Mouse (Mus musculus) layer of hippocampus, postnatal 10 days (tissue): ENCODE data around the gene Ebf4. TPM values are rescaled to one million over a fixed set of nuclear protein-coding genes. Genes with fewer than 3 reads are reported as not detected.

Source experiments
- DNase-seq, 2 experiments: peaks; one replicate each; pipeline ENCODE4 v3.0.0; 2021; ENCODE audit warnings: low spot score in 2 of 2
- long read RNA-seq: library from polyadenylated mRNA; stranded (forward); transcript quantifications from one replicate; pipeline ENCODE4 v2.0.0, GENCODE M21; 2023
- total RNA-seq, 2 experiments: library from RNA; stranded (reverse); gene quantifications; 2 replicates each; pipeline ENCODE4 v1.2.3; 2021

Ebf4 gene
- 10 to 100 TPM; 15.6 to 16.2 TPM for total RNA-seq
- long read RNA-seq, partial matches to known transcripts: 2 of 16 reads
- long read RNA-seq, other reads (novel, unspliced or antisense): 10 of 16 reads

DNA sequence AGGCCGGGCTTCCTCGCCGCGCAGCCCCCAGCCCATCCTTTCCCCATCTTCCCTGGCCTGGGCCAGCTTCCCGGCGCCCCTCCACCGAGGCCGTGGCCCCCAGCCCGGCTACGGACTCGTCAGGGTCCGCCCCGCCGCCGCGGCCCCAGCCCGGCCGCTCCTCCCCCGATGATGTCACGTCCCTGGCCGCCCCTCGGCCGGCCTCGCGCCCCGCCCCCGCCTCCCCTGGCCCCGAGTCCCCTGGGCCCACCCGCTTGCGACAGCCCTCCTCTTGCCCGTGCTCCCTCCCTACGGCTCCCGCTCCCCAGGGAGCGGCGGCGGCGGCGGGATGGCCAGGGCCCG, at the start of gene Ebf4:
Gene Ebf4, plus strand, starts transcription at position 234 of the 342 bp plus-strand sequence.
- DNase-seq: peak; percentile 54 to 69

DNA sequence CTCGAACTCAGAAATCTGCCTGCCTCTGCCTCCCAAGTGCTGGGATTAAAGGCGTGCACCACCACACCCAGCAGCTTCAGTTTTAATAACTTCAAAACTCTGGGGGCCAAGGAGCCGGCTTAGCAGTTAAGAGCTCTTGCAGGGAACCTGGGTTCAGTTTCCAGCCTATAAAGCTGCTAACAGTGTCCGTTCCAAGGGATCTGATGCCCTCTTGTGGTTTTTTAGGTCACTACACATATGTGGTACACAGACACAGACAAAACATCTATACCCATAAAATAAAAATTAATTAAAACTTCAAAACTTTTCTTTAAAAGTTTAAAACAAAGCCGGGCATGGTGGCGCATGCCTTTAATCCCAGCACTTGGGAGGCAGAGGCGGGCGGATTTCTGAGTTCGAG, 48.1 kb upstream of the Ebf4 start:
- peak; percentile 16 to 33 for DNase-seq

DNA sequence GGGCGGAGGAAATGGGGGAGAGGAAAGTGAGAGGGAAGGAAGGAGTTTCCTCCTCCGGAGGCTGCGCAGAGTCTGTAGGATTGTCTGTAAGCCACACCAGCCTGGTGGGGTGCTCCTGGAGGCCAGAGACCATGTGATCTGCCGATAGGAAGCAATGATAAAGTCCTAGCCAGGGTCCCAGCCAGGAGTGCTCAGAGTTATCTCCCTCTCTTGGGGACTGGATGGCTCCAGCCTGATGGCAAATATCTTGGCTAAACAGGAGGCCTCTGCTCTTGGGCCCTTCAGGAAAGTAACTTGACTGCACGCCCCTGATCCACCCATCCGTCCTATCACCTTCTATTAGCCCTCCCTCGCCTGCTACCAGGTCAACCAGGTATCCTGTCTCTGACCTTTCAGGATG, 46.7 kb upstream of the Ebf4 start:
- no peak for DNase-seq

DNA sequence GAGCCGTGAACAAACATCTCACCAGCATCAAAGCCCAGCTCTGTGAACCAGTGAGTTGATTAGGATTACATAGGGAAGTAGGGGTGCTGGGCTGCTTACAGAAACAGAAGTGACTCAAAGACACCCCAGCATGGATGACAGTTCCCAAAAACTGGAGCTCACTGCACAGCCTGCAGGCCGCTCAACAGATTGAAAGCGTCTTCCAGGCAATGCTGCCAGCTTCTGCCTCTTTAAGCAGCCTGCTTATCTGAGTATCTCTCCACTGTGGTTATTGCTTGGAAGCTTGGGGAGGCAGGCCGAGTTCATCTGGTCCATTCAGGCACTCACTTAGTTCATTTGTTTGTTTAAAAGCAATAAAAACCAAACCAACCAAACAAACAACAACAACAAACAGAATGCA, 38.2 kb upstream of the Ebf4 start:
- DNase-seq: no peak

- DNase-seq: no peak
These were observed 34.1 kb upstream of the Ebf4 start for GRCm38 (mm10) chr2:130260822-130261221.

DNA sequence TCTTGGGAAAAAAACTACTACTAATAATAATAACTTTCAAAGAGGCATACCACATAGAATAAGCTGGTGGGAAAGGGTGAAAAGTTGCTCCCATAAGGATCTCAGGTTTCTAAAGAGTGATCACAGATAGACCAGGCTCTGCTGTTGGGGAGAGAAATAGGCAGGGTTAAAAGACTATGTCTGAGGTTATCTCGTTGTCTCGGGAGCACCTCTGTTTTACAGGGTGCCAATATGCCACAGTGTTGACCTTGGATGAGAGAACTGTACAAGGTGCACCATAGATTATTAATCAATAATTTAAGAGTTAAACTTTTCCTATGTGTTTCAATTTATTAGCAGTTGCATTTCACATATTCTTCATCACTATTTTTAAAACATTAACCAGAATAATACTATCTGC, 33.1 kb upstream of the Ebf4 start:
- DNase-seq: no peak

DNA sequence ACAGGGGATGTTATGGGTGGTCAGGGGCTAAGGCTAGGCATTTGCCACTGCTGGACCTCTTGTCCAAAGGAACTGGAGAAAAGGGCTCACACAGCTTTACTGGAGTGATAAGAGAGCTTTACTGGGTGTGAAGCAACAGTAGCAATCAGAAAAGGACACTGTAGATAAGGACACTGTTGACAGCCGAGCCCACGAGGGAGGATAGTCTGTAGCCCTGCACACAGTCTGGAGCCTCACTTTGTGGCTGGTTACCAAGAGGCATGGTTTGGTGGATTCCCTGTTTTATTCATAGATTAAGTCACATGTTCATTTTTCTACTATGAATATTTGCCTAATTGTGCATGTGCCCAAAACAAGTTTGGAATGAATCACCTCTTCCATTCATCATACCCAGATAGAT, 32.6 kb upstream of the Ebf4 start:
- DNase-seq: no peak

DNA sequence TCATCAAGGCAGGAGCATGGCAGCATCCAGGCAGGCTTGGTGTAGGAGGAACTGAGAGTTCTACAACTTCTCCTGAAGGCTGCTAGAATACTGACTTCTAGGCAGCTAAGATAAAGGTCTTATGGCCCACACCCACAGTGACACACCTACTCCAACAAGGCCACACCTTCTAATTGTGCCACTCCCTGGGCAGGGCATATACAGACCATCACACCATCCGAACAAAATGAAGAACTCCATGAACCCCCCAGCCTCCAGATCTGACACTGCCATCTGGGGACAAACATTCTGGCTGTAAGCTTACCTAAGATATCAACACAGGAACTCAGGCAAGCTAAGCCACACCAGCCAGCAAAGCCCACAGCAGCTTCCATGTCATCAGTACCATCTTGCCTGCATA, 29.4 kb upstream of the Ebf4 start:
- DNase-seq: no peak

DNA sequence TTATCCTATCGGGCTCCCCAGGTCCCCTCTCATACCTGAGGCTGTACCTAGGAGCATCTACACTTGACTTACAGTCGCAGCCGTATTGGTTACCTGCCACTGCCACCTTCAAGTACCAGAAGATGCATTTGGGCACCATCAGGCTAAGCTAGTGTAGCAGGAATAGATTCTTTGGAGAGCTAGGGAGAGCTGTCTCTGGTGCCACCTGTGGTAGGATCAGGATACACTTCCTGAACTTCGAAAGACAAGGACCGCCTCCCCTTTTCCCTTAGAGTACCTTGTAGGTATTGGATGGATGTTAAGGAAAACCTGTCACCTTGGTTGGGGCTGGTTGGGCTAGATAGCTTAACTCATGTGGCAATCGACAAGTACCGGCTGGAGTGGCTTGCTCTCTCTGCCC, 26.9 kb upstream of the Ebf4 start:
- DNase-seq: no peak

GRCm38 (mm10) chr2:130273732-130274131, 21.2 kb upstream of the Ebf4 start:
- DNase-seq: peak in 1 of 2 experiments; percentile 54

DNA sequence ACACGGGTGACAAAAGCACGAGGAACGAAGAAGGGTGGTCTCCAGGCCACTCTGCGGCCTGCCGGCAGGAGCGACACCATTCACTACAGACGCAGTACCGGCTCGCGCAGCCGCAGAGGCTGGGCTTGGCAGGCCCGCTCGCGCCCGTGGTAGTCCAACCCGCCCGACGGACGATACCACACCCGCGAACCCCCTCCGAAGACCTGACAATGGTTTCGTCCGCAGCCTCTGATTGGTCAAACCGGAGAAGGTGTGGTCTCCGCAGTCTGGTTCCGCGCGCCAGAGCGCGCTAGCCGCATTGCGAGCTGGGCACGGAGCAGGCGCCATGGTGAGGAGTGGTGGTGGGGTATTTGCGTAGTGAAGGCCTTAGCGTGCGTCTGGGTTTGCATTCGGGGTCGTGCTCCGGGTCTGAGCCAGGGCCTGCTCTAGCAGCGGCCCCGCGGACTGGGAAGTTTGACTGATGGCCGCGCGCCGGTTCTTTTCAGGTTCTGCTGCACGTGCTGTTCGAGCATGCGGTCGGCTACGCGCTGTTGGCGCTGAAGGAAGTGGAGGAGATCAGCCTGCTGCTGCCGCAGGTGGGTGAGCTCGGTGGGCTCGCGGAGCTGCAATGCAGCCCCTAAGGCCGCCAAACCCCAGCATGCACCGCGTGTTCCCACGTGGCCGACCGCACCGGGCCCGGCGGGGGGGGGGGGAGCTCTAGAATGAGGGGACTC, 20.7 kb upstream of the Ebf4 start, which contains the start of gene Nop56:
Gene Nop56, plus strand, starts transcription at position 282 of the 713 bp plus-strand sequence.
- peak; percentile 100 for DNase-seq

GRCm38 (mm10) chr2:130274862-130275261, 20.1 kb upstream of the Ebf4 start:
- DNase-seq: no peak

DNA sequence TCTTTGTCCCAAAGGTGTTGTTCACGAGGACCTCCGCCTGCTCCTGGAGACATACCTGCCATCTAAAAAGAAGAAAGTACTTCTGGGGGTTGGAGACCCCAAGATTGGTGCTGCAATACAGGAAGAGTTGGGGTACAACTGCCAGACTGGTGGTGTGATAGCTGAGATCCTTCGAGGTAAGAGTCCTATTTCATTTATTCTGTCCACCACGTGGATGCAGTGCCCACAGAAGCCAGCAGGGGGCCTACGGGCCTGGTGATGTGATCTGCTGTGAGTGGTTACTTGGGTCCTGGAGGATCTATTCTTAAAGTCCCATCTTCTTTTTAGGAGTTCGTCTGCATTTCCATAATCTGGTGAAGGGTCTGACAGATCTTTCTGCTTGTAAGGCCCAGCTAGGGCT, 19.3 kb upstream of the Ebf4 start:
- DNase-seq: peak; percentile 73 to 76

GRCm38 (mm10) chr2:130279600-130280091, 15.3 kb upstream of the Ebf4 start:
- DNase-seq: no peak

DNA sequence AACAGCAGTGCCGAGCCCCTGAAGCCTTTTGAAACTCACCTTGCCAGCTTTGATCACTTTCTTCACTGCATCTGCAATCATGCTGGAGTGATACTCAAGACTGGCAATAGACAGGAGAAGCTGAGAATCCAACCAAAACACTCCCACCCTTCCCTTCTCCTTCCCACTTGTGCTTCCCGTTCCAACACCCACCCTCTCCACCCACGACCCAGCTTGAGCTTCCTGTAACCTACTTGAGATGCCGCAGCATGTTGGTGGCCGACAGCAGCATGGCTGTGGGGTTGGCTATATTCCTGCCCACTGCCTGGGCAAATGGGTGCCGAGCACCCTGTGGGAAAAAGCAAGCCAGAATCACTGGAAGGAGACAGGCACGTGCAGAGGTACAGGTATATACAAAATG, 14.7 kb upstream of the Ebf4 start:
- no peak for DNase-seq

- peak; percentile 53 to 72 for DNase-seq
These were observed 14.2 kb upstream of the Ebf4 start for GRCm38 (mm10) chr2:130280818-130281217.

DNA sequence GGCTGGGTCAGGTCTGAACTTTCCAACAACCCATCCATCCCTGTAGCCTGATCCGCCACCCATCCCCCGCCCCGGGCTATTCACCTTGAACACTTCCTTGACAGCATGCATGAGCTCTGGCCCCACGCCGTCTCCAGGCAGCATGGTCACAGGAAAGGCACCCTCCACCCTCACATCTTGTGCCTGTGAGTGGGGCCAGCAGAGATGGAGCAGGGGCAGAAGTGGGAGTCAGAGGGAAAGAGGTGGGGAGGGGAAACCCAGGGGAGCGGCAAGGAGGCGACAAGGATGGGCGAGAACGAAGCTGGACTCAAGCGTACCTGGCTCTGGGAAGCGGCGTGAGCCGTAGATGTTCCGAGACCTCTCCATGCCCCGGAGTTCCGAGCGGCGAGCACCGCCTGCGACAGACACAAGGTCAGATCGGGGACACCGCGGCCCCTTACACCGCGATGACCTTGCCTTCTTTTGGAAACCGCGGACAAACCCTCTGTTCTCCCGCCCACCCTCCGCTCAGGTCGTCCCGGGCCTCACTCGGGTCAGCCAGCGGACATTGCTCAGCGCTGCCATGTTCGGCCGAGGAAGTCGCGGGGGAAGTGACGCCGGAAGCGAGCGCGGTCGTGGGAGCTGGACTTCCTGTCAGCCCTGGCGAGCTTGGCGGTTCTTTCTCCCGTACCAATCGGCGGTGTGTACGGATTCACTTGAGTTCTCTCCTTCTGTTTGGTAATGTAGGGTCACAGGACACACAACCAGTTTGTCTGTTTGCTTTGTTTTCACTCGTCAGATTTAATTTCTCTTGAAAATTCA, 10.9 kb upstream of the Ebf4 start, which contains the start of gene Idh3b:
Gene Idh3b, minus strand, starts transcription at position 694 of the 801 bp plus-strand sequence.
- DNase-seq: peak; percentile 86 to 88

GRCm38 (mm10) chr2:130289086-130289485, 5.9 kb upstream of the Ebf4 start:
- no peak for DNase-seq

GRCm38 (mm10) chr2:130291434-130291833, 3.5 kb upstream of the Ebf4 start:
- peak; percentile 78 to 82 for DNase-seq

DNA sequence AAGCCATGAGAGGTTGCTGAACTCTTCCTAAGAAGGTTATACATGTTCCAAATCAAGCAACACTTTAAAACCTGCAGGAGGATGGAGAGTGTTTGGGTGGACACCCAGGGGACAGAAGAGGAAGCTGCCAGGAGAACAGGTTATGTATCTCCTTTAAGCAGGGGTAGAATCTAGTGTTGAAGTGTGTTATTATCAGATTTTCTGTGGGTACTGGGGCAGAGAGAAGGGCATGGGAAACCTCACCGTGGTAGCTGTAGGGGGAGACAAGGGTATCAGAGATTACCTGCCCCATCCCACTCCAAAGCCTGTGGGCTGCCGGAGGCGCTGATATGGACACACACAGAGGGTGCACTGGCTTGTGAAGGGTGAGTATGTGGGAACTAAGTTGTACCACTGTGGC, 2.0 kb upstream of the Ebf4 start:
- no peak for DNase-seq

- peak in 1 of 2 experiments; percentile 28 for DNase-seq
These were observed 1.5 kb upstream of the Ebf4 start for GRCm38 (mm10) chr2:130293486-130293885.
